Mouse (Mus musculus) liver, postnatal 0 days (tissue): ENCODE data around the gene Ccdc18.

Source experiments
- CTCF ChIP-seq: sonication (generic); IDR thresholded peaks from 2 replicates; pipeline ENCODE4 v1.5.1; 2016; ENCODE audit warnings: antibody characterized with exemption, low read depth
- EP300 ChIP-seq: IDR thresholded peaks from 2 replicates; pipeline ENCODE4 v1.6.1; 2016; ENCODE audit warnings: antibody characterized with exemption, low read depth, mild to moderate bottlenecking

DNA sequence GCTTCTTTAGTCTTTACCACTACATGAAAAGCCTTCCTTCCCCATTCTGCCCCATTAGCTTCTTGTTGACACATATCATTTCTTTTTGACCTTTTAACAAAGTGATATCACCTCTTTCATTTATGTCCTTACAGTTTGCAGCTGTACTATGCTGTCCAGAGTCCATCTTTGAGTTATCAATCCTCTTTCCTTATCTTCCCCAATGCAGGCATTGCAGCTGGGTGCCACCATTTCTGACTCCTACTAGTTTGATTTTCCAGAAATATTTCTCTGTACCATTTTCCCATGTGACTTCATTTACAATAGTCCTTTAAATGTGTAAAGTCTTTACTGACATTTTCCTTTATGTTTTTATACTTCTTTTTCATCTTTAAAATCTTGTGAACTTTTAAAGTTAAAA is 134.3 kb downstream of the Ccdc18 start:
- TF ChIP-seq EP300, result peak; percentile 57
- TF ChIP-seq CTCF, result no peak
